Mouse (Mus musculus): ENCODE measurements around the gene Dcaf5. TPM values are rescaled to one million over a fixed set of nuclear protein-coding genes. Genes with fewer than 3 reads are reported as not detected.

Dcaf5 gene
- polyA plus RNA-seq, 1 experiment, result 27.2 TPM

DNA sequence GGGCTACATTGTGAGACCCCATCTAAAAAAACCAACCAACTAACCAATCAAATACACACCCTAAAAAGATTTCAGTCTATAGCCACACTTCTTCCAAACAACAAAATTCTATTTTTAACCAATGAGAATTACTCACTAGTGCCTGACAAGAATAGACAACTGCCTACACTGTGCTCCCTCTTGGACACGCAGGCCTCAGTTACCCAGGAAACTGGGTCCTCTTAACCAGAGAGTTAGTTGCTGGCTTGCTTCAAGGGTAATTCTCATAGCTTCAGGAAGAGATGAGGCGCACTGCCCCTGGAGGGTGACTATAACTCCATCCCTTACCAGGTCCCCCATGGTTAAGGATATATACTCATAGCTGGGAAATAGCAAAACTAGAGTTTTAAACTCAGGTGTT lies 95.5 kb downstream of the Dcaf5 start:
- DNase-seq (ENCODE audit: low read depth), result no peak

DNA sequence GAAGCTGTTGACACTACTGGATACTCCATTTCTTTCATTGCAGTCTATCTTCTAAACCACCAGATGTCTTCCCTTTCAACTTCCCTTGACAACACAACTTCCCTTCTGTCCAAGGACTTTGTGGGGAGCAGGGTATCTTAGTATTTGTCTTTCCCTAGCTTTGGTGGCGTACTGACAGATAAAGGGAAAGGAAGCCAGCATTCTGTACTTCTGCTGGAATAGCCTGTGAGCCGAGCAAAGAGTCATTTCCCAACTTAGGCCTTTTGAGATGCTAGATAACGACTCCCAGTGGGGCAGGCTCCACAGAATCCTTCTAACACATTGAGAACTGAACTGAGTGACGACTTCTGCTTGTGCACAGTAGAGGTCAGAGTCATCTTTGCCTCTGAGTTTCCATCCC lies 102.2 kb downstream of the Dcaf5 start:
- DNase-seq (ENCODE audit: low read depth), result no peak

DNA sequence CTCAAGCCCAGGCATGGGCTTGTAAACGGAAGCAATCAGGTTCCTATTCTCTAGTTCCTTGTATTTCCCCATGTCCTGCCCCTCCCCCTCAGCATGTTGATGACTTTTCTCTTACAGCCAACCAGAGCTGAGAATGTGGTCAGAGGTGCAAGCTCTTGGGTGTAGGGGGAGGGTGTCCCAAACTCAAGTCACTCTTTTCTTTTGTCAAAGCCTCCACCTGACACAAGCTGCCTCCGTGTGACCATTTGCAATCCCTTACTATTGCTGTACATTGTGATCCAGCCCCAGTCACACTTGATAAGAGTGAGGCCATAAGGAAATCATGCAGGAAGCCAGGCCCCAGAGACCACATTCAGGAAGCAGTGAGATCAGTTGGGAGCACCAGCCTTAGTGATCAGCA lies 104.8 kb downstream of the Dcaf5 start:
- no peak for DNase-seq (ENCODE audit: low read depth)

DNA sequence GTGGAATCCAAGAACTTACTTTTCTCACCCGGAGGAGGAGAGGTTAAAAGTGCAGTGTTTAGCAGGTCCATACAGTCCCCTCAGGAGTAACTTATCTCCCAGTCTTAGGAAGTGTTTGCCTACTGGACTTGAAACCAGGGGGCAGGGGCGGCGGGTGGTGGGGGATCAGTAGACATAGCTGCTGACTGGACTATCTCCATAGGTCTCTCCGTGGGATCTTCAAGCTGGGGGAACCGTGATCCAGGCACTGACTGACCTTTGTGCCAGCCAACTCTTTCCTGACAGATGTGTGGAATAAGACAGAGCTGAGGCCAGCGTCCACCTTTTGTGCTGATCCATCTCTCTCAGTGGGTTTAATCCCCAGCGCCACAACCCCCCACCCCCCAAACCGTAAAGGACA lies 105.6 kb downstream of the Dcaf5 start:
- DNase-seq (ENCODE audit: low read depth), result no peak

DNA sequence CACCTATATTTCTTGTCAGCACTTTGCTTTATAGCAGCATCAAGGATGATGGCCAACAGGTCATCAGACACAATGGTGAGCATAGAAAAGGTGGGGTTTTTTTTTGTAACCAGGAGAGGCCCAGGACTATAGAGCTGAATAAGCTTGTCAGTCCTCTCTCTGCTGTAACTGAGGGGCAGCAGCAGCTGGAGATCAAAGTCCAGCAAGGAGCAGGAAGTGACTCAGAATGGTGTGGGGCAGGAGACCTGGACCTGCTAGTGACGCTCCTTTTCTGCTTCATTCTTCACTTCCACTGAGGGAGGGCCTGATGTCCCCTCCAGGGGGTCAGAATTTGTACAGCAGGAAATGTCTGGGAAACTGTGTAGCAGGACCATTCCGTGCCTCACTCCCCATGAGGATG lies 106.8 kb downstream of the Dcaf5 start:
- no peak for DNase-seq (ENCODE audit: low read depth)

DNA sequence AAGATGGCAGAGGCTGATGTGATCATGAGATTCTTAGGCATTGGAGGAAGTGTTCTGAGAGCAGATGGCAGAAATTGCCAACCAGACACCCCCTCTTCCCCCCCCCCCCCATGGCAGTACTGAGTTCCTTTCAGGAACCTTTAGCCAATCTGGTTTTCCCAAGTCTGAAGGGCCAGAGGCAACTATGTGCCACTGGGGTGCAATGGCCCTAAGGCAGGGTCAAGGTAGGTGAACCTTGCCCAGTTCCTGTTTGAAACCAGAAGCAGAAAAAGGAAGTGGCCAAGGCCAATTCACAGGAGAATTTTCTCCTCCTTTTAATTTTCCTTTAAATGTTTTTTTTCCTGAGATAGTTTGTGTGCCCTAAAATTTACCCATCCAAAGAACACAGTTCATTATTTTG lies 110.4 kb downstream of the Dcaf5 start:
- DNase-seq (ENCODE audit: low read depth), result no peak

DNA sequence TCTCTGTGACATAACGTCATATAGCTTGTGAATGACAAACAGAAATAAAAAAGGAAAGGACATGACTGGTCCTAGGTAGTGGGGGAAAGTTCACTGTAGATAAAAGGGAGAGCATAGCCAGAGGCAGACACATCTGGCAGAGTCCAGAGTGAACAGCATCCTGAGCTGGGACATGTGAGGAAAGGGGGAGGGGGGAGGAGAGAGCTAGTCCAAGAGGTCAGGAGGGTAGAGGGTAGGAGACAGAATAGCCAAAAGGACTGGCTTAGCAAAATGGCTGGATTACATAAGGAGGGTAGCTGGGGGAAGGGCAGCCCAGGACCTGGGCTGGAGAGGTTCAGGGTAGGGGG lies 111.6 kb downstream of the Dcaf5 start:
- no peak for DNase-seq (ENCODE audit: low read depth)

DNA sequence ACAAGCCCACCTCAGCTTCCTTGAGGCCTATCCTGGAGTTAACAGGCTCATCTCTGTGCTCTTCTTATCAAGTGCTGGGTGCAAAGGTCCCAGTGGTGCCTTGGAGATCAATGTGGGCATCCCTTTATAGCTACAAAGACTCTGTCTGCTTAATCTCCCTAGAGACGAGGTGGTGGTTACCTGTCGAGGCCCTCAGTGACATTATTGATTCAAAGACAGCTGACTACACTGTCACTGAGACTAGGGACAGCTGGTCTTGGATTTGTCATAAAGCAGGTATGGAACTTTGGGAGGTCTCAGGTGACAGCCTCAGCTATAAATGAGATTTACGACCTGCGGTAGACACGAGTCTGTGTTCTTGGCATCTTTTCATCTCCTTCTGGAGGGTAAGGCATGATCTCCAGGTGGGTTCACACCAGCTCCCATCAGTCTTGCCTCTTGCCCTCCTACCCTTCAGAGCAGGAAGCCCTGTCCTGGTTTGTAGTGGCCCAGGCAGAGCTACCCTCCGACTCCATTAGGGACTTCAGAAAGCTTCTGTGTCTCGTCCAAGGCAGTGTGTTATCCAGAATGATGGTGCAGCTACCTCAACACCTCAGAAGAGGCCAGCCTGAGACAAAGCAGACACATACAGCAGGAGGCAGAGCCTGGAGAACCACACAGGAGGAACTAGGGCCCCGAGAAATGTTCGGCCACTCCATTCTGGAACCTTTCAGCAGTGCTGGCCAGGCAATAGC lies 112.2 kb downstream of the Dcaf5 start:
- DNase-seq (ENCODE audit: low read depth), result no peak

DNA sequence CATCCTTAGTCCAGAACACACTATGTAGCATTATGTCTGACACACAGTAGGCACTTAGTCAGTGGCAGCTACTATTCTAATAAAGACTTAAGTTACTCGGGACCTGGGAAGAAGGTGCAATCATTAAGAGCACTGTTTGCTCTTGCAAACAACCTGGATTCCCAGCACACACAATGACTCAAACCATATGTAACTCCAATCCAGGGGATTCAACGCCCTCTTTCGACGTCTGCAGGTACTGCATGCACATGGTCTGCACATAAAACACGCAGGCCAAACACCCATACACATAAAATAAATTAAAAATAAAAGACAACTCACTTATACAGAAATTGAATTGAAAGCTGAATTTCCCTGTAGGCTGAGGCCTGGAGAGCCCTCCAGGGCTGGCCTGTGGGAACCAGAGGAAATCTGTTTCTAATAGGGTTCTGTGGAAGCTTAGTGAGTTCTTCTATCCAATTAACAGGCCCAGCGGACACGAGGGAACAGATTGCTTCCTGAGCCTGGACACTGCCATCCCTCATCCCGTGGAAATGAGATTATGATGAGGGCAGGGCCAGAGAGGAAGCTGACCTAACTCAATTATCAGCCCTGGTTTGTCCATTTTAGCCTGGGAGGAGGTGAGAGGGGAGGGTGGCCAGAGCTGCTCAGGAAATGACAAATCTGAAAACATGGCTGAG lies 112.9 kb downstream of the Dcaf5 start:
- DNase-seq (ENCODE audit: low read depth), result no peak

DNA sequence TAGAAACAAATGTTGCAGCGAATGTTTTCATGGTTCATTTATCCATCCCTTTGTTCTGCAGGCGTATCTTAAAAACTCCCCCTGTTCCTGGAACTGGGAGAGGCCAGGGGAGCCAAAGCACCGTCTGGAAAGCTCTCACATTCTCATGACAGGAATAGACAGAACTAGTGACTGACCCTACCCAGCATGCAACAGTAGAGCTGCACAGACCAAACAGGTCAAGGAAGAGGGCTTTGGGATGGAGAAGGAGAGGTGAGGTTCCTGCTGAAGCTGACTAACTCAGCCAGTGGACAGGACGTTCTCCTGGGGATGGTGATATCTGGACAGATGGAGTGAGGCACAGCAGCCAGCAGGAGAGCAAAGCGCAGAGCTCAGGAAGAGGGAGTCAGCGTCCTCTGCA lies 113.9 kb downstream of the Dcaf5 start:
- no peak for DNase-seq (ENCODE audit: low read depth)

DNA sequence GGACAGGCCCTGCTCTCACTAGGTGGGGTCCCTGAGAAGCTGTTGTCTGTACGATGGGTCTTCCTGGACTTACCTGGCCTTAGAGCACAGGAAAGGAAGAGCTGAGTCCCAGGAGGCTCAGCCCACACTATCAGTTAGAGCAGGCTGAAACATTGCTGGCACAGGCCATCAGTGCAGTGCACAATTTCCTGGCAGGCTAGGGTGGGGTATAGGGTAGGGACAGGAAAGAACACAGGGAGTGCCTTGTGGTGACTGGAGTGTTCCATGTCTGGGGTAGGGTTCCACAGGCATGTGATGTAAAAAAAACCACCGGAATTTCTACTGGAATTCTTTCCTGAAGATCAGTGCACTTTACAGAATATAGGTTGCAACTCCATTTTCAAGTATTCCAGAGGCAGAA lies 117.3 kb downstream of the Dcaf5 start:
- DNase-seq (ENCODE audit: low read depth), result no peak

DNA sequence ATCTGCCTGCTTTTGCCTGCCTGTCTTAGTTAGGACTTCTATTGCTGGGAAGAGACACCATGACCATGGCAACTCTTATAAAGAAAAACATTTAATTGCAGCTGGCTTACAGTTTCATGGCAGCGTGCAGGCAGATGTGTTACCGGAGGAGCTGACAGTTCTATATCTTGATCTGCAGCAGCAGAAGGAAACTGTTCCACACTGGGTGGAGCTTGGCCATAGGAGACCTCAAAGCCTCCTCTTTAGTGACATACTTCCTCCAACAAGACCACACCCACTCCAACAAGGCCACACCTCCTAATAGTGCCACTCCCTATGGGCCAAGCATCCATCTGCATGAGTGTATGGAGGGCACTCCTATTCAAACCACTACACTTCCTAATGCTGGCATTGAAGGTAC lies 121.1 kb downstream of the Dcaf5 start:
- no peak for DNase-seq (ENCODE audit: low read depth)

DNA sequence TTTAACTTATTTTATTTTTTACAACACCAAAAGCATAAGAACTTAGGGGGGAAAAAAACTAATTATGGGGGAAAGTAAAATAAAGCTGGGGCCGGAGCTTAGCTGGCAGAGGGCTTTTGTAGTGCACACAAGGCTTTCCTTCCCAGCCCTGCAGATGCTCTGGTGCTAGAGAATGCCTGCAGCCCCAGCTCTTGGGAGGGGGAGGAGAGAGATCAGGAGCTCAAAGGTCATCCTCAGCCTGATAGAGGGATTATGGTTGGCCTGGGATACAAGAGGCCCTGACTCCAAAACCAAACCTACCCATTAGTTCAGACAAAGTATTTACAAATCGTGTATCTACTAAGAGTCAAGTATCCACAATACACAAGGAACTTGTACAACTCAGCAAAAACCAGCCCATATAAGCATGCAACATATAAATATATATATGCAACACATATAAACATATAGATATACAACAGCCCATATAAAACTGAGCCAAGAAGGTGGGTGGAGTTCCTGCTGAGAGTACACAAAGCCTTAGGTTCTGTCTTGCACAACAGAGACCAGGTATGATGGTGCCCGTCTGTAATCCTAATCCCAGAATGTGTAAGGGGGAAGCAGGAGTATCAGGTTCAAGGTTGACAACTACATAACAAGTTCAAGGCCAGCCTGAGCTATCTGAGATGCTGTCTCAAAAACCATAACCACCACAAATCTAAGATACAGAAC lies 124.3 kb downstream of the Dcaf5 start:
- DNase-seq (ENCODE audit: low read depth), result peak; percentile 4

DNA sequence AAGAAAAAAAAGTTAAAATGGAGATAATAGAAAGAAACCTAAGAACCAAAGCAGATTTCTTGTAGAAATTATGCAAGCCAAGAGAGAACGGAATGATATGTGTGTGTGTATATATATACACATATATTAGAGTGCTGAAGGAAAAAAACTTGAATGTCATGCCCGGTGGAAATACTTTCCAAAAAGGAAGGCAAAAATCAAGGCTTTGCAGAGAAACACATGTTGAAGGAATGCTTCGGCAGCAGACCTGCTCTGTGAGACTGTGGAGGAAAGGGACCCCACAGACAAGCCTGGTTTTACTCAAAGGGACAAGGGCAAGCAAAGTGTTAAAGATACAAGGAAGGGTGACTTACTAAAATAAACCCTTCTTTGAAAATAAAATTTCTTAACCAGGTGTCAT lies 128.8 kb downstream of the Dcaf5 start:
- no peak for DNase-seq (ENCODE audit: low read depth)

DNA sequence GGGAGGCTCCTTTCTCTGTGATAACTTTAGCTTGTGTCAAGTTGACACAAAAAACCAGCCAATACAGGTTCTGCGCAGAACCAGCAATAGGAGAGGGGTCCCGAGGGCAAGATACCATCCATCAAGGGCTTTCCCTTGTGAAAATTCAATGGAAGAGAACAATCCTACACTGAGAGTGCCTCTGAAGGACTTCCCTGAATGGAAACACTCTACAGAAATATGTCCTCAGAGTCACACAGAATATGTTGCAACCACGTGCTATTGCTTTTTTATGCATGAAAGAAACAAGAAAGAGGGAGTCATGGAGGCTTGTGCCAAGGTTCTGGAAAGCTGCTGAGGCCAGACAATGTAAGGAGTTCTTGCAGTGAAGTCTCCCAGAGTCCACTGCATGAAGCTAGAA lies 131.9 kb downstream of the Dcaf5 start:
- DNase-seq (ENCODE audit: low read depth), result no peak

DNA sequence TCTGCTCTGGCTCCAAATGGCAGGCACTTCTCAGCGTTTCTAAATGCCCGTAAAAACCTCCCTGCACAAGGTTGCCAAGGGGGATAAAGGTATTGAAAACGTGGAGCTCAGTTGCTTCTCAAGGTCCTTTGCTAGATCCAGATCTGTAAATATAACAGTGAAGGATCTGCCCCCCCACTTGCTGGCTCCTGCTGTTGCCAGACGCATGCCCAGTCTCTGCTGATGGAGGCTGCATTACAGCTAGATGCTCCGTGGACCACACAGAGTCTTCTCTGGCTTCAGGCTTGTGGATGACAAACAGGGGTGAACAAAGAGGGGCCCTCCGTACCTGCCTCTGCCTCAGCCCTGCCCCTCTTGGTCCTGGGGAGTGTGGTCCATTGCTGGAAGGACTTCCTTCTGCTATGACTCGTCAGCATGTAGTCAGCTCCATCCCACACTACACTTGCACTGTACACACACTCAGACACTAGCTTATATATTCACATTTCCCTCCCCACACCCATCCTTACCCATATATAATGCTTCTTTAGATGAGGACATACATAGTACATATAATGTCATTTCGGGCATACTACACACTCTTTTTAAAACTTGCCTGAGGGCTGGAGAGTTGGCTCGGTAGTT lies 135.5 kb downstream of the Dcaf5 start:
- DNase-seq (ENCODE audit: low read depth), result no peak

DNA sequence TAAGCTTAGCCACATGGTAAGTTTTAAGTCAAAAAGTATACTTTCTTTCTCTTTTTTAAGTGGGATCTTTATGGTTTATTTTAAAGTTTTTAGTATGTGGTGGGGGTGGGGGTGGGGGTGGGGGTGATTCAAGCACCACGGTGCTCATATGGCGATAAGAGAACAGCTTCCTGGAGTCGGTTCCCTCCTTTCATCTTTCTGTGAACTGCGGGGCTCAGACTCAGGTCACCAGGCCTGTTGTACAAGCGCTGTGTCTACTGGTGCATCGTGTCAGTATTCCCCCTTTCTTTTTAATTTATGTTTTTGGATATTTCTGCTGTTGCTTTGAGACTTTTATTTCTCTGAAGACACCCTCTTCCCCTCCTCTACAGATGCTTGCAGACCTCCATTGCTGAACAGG lies 137.7 kb downstream of the Dcaf5 start:
- DNase-seq (ENCODE audit: low read depth), result no peak

DNA sequence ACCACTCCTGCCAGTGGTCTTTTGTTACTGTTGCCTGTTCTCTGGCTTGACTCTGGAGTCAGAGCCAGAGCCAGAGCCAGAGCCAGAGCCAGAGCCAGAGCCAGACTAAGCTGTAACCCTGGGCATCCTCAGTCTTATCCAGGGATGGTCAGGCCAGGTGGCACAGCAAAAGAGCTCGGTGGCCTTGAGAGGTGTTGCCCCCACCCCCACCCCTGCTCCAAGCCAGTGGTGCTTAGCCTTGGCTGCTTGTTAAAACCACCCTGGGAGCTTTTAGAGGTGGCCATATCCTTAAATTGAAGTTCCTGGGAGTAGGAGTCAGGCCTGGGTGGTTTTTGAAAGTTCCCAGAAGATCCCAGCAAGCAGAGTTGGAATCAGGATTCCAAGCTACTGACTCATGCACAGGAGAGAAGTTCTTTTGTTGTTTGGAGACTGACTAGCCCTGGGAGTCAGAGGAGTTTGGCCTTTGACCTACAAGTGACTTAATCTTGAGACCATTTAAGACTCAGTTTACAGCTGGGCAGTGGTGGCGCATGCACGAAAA lies 144.4 kb downstream of the Dcaf5 start:
- DNase-seq (ENCODE audit: low read depth), result no peak

DNA sequence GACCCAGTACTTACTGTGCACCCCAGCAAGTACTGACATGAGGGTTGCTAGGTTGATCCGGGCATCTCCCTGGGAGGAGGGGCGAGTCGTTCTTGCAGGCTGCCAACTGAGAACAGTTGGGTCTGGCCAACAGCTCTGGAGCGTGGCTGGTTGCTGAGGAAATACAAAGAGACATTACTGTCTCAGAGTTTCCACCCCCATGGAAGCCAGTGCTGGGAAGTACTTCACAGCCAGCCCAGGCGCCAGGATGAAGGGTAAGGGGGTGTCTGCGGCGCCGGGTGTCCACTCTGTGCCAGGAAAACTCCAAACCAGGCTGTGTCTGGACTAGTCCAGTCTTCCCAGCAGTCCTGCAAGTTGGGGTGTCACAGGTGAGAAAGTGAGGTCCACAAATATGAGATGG lies 145.4 kb downstream of the Dcaf5 start:
- no peak for DNase-seq (ENCODE audit: low read depth)

DNA sequence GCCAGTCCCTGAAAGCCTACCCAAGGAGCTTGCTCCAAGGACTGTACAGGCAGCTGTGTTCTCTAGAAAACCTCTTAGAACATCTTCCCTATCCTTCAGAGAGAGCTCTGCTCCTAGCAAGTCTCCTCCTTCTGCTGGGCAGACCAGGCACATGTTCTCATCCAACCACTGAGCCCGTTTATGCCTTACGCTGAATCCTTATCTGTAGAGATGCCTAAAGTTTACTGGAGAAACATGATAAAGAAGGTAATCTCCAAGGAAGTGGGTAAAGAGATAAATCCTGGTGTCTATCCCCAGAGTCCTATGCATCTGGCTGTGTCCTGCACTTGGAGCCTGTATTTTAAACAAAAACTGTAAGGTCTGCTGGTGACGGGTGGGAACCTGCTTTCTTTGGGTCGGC lies 145.9 kb downstream of the Dcaf5 start:
- no peak for DNase-seq (ENCODE audit: low read depth)

DNA sequence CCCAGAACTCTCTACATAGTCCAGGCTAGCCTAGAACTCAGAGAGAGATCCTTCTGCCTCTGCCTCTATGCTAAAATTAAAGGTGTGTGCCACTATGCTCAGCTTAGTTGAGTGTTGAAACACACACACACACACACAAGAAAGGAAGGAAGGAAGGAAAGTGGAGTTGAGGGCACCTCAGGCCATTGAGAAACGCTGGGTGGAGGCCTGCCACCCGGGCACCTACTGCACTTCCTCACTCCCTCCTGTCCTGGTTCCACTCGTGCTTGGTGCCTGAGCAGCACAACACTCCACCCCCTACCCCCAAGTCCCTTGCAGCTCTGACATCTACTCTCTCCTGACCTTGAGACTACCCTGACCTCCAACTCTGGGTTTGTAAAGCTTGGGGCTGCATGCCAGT lies 146.7 kb downstream of the Dcaf5 start:
- DNase-seq (ENCODE audit: low read depth), result no peak

DNA sequence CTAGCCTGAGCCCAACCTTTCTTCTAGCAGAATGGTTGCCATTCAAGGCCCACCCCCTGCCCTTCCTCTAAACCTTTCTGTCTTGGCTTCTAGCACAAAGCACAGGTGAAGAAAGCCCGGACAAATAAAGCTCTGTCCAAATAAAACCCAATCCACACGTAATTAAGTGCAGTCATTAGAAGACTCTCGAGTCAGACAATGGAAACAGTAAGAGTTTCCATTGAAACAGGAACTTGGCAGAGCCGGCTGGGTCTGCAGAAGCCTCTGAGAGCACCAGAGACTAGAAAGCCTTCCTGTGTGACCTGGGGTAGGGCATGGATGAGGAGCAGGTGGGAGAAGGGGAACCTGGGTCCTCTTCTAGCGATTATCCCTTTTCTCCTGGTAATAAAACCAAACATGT lies 150.5 kb downstream of the Dcaf5 start:
- DNase-seq (ENCODE audit: low read depth), result no peak

Data from gonadal fat pad, adult 2 months (tissue).